27 mouse cellular contexts compared by ENCODE assay signal in genomic region chr3:92638653-92638991, GRCm38 (mm10). TPM values are rescaled to one million over a fixed set of nuclear protein-coding genes. Genes with fewer than 3 reads are reported as not detected.
A peak's percentile ranks its signal among the peaks of the same experiment; 100 is the strongest.
DNase-seq lines count a peak whose midpoint lies in the region; ATAC-seq and TF ChIP-seq lines count a peak whose summit lies in the region.
"Had no signal": no experiment of that assay in that cellular context is flagged by ENCODE, and none has a peak within 500 bp of the region (broad histone marks: within the 10 kb centered on the region; RNA-seq: fewer than 3 reads in every experiment).

No protein-coding gene starts in this region.

- H3K4me3 ChIP-seq in forebrain, embryonic 11.5 days (ENCODE audit: low read depth, low read length): no peak overlapping the region
- no peak overlapping the region for H3K4me3 ChIP-seq in forebrain, embryonic 16.5 days (replicated peaks; ENCODE audit: low read length)
- no peak overlapping the region for H3K4me3 ChIP-seq in kidney, postnatal 0 days (replicated peaks; ENCODE audit: low read depth, low read length)
- H3K4me3 ChIP-seq: embryonic facial prominence, embryonic 15.5 days; erythroblast, embryonic 14.5 days; forebrain, embryonic 10.5 days; gastrocnemius, adult 2 months; hindbrain, embryonic 13.5 days had no signal

- H3K9me3 ChIP-seq in forebrain, embryonic 11.5 days (ENCODE audit: control insufficient read depth, low read length): no peaks in the 10 kb centered on the region
- no peaks in the 10 kb centered on the region for H3K9me3 ChIP-seq in forebrain, embryonic 16.5 days (ENCODE audit: control insufficient read depth, low read length)
- no peaks in the 10 kb centered on the region for H3K9me3 ChIP-seq in kidney, postnatal 0 days (replicated peaks; ENCODE audit: low read length)
- H3K9me3 ChIP-seq: embryonic facial prominence, embryonic 15.5 days; forebrain, embryonic 10.5 days; hindbrain, embryonic 13.5 days had no signal

- no peak overlapping the region for H3K4me2 ChIP-seq in forebrain, embryonic 11.5 days (ENCODE audit: low read depth, low read length, severe bottlenecking)
- no peak overlapping the region for H3K4me2 ChIP-seq in forebrain, embryonic 16.5 days (ENCODE audit: low read length)
- no peak overlapping the region for H3K4me2 ChIP-seq in kidney, postnatal 0 days (ENCODE audit: low read length)
- H3K4me2 ChIP-seq: embryonic facial prominence, embryonic 15.5 days; hindbrain, embryonic 13.5 days had no signal

- TF ChIP-seq POLR2A in brain, embryonic 14.5 days (IDR thresholded peaks at IDR 0.05; ENCODE audit: borderline replicate concordance, extremely low read depth, insufficient read depth, insufficient read length, poor library complexity, severe bottlenecking): no peak

- no peak for TF ChIP-seq CTCF in kidney, postnatal 0 days (IDR thresholded peaks at IDR 0.05; ENCODE audit: low read depth)
- no peak for TF ChIP-seq CTCF in brain, embryonic 14.5 days (IDR thresholded peaks at IDR 0.05; ENCODE audit: borderline replicate concordance, extremely low read depth, insufficient read depth, insufficient read length)

- no peaks in the 10 kb centered on the region for H3K27me3 ChIP-seq in forebrain, embryonic 11.5 days (ENCODE audit: control insufficient read depth, insufficient read depth, low read length)
- H3K27me3 ChIP-seq in forebrain, embryonic 16.5 days (replicated peaks; ENCODE audit: control insufficient read depth, insufficient read depth, low read length): no peaks in the 10 kb centered on the region
- H3K27me3 ChIP-seq in kidney, postnatal 0 days (ENCODE audit: insufficient read depth, low read length): no peaks in the 10 kb centered on the region
- H3K27me3 ChIP-seq: embryonic facial prominence, embryonic 15.5 days; hindbrain, embryonic 13.5 days had no signal

- H3K9ac ChIP-seq in forebrain, embryonic 11.5 days (ENCODE audit: low read length): no peak overlapping the region
- no peak overlapping the region for H3K9ac ChIP-seq in forebrain, embryonic 16.5 days (replicated peaks; ENCODE audit: low read depth, low read length)
- H3K9ac ChIP-seq in kidney, postnatal 0 days (ENCODE audit: low read depth, low read length): no peak overlapping the region
- H3K9ac ChIP-seq: embryonic facial prominence, embryonic 15.5 days; hindbrain, embryonic 13.5 days had no signal

- peak; percentile 22; the same call in 1 of the 2 replicates for ATAC-seq in forebrain, embryonic 11.5 days (replicated peaks; ENCODE audit: low FRiP score)
- no peak for ATAC-seq in forebrain, embryonic 16.5 days
- peak; percentile 78 for ATAC-seq in kidney, postnatal 0 days (replicated peaks; ENCODE audit: low FRiP score, low read depth)
- ATAC-seq: CD4-positive, CD25-positive, alpha-beta regulatory T cell, adult 4 months had no signal

- intact Hi-C loops in gastrocnemius, postnatal 14 days (cut with DNase I; ENCODE audit: low total_unique reads): no loop called here

- H3K36me3 ChIP-seq in forebrain, embryonic 11.5 days (ENCODE audit: control insufficient read depth, insufficient read depth, low read length): no peaks in the 10 kb centered on the region
- H3K36me3 ChIP-seq in forebrain, embryonic 16.5 days (ENCODE audit: control insufficient read depth, insufficient read depth): no peaks in the 10 kb centered on the region
- H3K36me3 ChIP-seq in kidney, postnatal 0 days (ENCODE audit: insufficient read depth, low read length): no peaks in the 10 kb centered on the region
- H3K36me3 ChIP-seq: embryonic facial prominence, embryonic 15.5 days; forebrain, embryonic 10.5 days; G1E; hindbrain, embryonic 13.5 days had no signal

- no peak for DNase-seq in forebrain, embryonic 11.5 days (ENCODE audit: low spot score)
- DNase-seq in kidney, postnatal 0 days (ENCODE audit: low spot score): no peak
- no peak for DNase-seq in kidney, postnatal 14 days
- DNase-seq in brain, embryonic 14.5 days (ENCODE audit: low read depth): peak; percentile 1
- DNase-seq in yolk sac, embryonic 10.5 days (ENCODE audit: low spot score): peak; percentile 11
- no peak for DNase-seq in gastrocnemius, postnatal 14 days
- DNase-seq: adrenal gland, adult 8-10 months; adrenal gland, postnatal 36 days; B cell, adult 2 months; cerebellum, adult 11 months; cerebellum, adult 8-10 months; embryo, embryonic 11 days; gastrocnemius, adult 2 months; gastrocnemius, postnatal 36 days; heart, adult 11 months; heart, postnatal 10 days; heart, postnatal 4 days had no signal

- H3K4me1 ChIP-seq in forebrain, embryonic 11.5 days (replicated peaks; ENCODE audit: control insufficient read depth, insufficient read depth, low read length): peaks cover 3% of the 10 kb centered on the region; the same call in 1 of the 2 replicates
- H3K4me1 ChIP-seq in forebrain, embryonic 16.5 days (replicated peaks; ENCODE audit: control insufficient read depth, insufficient read depth, low read length): 0 out of 2 replicates have a peak, but pooled peaks cover 4% of the 10 kb centered on the region
- no peaks in the 10 kb centered on the region for H3K4me1 ChIP-seq in kidney, postnatal 0 days (replicated peaks; ENCODE audit: insufficient read depth, low read length)
- H3K4me1 ChIP-seq: embryonic facial prominence, embryonic 15.5 days; forebrain, embryonic 10.5 days; hindbrain, embryonic 13.5 days had no signal

- no peak overlapping the region for H3K27ac ChIP-seq in forebrain, embryonic 11.5 days (ENCODE audit: low read depth, low read length)
- no peak overlapping the region for H3K27ac ChIP-seq in forebrain, embryonic 16.5 days (ENCODE audit: low read length)
- H3K27ac ChIP-seq in kidney, postnatal 0 days: no peak overlapping the region
- H3K27ac ChIP-seq: embryonic facial prominence, embryonic 15.5 days; forebrain, embryonic 10.5 days; gastrocnemius, adult 2 months; hindbrain, embryonic 13.5 days had no signal

- 76% methylated on average over 3 of the region's 3 CpGs for WGBS in forebrain, embryonic 11.5 days
- 37% methylated on average over 3 of the region's 3 CpGs for WGBS in forebrain, embryonic 16.5 days
- 62% methylated on average over 3 of the region's 3 CpGs for WGBS in kidney, postnatal 0 days

RNA-seq across cellular contexts. Expression of gene Lce1a1, which starts 9.5 kb away (rescaled TPM):
- not detected in 2 replicates for polyA plus RNA-seq in forebrain, embryonic 11.5 days (2014; fragmentation: Nextera tagmentation; extraction: Ambion mirVana)
- not detected in 2 replicates for polyA plus RNA-seq in forebrain, embryonic 16.5 days (2015; fragmentation: Nextera tagmentation; extraction: Ambion mirVana)
- not detected in 2 replicates for polyA plus RNA-seq in kidney, postnatal 0 days (2015; fragmentation: Nextera tagmentation; extraction: Ambion mirVana)
- polyA plus RNA-seq in brain, embryonic 14.5 days (2012; rRNA removed): not detected in 2 replicates
- not detected for total RNA-seq in gastrocnemius, postnatal 14 days (2021)
- total RNA-seq: adrenal gland, adult 8-10 months; adrenal gland, postnatal 36 days; common myeloid progenitor, adult 5-6 weeks; G1E; gastrocnemius, adult 2 months; gastrocnemius, postnatal 36 days; heart, postnatal 10 days; heart, postnatal 4 days had no signal
- polyA plus RNA-seq: CD4-positive, CD25-positive, alpha-beta regulatory T cell, adult 4 months; embryonic facial prominence, embryonic 11.5 days; erythroblast, embryonic 14.5 days; forebrain, embryonic 10.5 days; G1E; heart, embryonic 14.5 days; hindbrain, embryonic 13.5 days had no signal

RNA-seq across cellular contexts. Expression of gene Lce6a, which starts 17.2 kb away (rescaled TPM):
- polyA plus RNA-seq in forebrain, embryonic 11.5 days (2014; fragmentation: Nextera tagmentation; extraction: Ambion mirVana): not detected in 2 replicates
- not detected in 2 replicates for polyA plus RNA-seq in forebrain, embryonic 16.5 days (2015; fragmentation: Nextera tagmentation; extraction: Ambion mirVana)
- polyA plus RNA-seq in kidney, postnatal 0 days (2015; fragmentation: Nextera tagmentation; extraction: Ambion mirVana): not detected in 2 replicates
- not detected in 2 replicates for polyA plus RNA-seq in brain, embryonic 14.5 days (2012; rRNA removed)
- not detected for total RNA-seq in gastrocnemius, postnatal 14 days (2021)
- total RNA-seq: adrenal gland, adult 8-10 months; adrenal gland, postnatal 36 days; common myeloid progenitor, adult 5-6 weeks; G1E; gastrocnemius, adult 2 months; gastrocnemius, postnatal 36 days; heart, postnatal 10 days; heart, postnatal 4 days had no signal
- polyA plus RNA-seq: CD4-positive, CD25-positive, alpha-beta regulatory T cell, adult 4 months; embryonic facial prominence, embryonic 11.5 days; erythroblast, embryonic 14.5 days; forebrain, embryonic 10.5 days; G1E; heart, embryonic 14.5 days; hindbrain, embryonic 13.5 days had no signal

RNA-seq across cellular contexts. Expression of gene Lce1b, which starts 18.1 kb away (rescaled TPM):
- not detected in 2 replicates for polyA plus RNA-seq in forebrain, embryonic 11.5 days (2014; fragmentation: Nextera tagmentation; extraction: Ambion mirVana)
- not detected in 2 replicates for polyA plus RNA-seq in forebrain, embryonic 16.5 days (2015; fragmentation: Nextera tagmentation; extraction: Ambion mirVana)
- not detected in 2 replicates for polyA plus RNA-seq in kidney, postnatal 0 days (2015; fragmentation: Nextera tagmentation; extraction: Ambion mirVana)
- polyA plus RNA-seq in brain, embryonic 14.5 days (2012; rRNA removed): not detected in 2 replicates
- not detected for total RNA-seq in gastrocnemius, postnatal 14 days (2021)
- total RNA-seq: adrenal gland, adult 8-10 months; adrenal gland, postnatal 36 days; common myeloid progenitor, adult 5-6 weeks; G1E; gastrocnemius, adult 2 months; gastrocnemius, postnatal 36 days; heart, postnatal 10 days; heart, postnatal 4 days had no signal
- polyA plus RNA-seq: CD4-positive, CD25-positive, alpha-beta regulatory T cell, adult 4 months; embryonic facial prominence, embryonic 11.5 days; erythroblast, embryonic 14.5 days; forebrain, embryonic 10.5 days; G1E; heart, embryonic 14.5 days; hindbrain, embryonic 13.5 days had no signal

RNA-seq across cellular contexts. Expression of gene 2210017I01Rik, which starts 31.3 kb away (rescaled TPM):
- polyA plus RNA-seq in forebrain, embryonic 11.5 days (2014; fragmentation: Nextera tagmentation; extraction: Ambion mirVana): not detected in 2 replicates
- not detected in 2 replicates for polyA plus RNA-seq in forebrain, embryonic 16.5 days (2015; fragmentation: Nextera tagmentation; extraction: Ambion mirVana)
- not detected in 2 replicates for polyA plus RNA-seq in kidney, postnatal 0 days (2015; fragmentation: Nextera tagmentation; extraction: Ambion mirVana)
- not detected in 2 replicates for polyA plus RNA-seq in brain, embryonic 14.5 days (2012; rRNA removed)
- total RNA-seq in gastrocnemius, postnatal 14 days (2021): not detected
- total RNA-seq: adrenal gland, adult 8-10 months; adrenal gland, postnatal 36 days; common myeloid progenitor, adult 5-6 weeks; G1E; gastrocnemius, adult 2 months; gastrocnemius, postnatal 36 days; heart, postnatal 10 days; heart, postnatal 4 days had no signal
- polyA plus RNA-seq: CD4-positive, CD25-positive, alpha-beta regulatory T cell, adult 4 months; embryonic facial prominence, embryonic 11.5 days; erythroblast, embryonic 14.5 days; forebrain, embryonic 10.5 days; G1E; heart, embryonic 14.5 days; hindbrain, embryonic 13.5 days had no signal

RNA-seq across cellular contexts. Expression of gene Lce1a2, which starts 31.5 kb away (rescaled TPM):
- polyA plus RNA-seq in forebrain, embryonic 11.5 days (2014; fragmentation: Nextera tagmentation; extraction: Ambion mirVana): not detected in 2 replicates
- not detected in 2 replicates for polyA plus RNA-seq in forebrain, embryonic 16.5 days (2015; fragmentation: Nextera tagmentation; extraction: Ambion mirVana)
- polyA plus RNA-seq in kidney, postnatal 0 days (2015; fragmentation: Nextera tagmentation; extraction: Ambion mirVana): not detected in 2 replicates
- polyA plus RNA-seq in brain, embryonic 14.5 days (2012; rRNA removed): not detected in 2 replicates
- not detected for total RNA-seq in gastrocnemius, postnatal 14 days (2021)
- total RNA-seq: adrenal gland, adult 8-10 months; adrenal gland, postnatal 36 days; common myeloid progenitor, adult 5-6 weeks; G1E; gastrocnemius, adult 2 months; gastrocnemius, postnatal 36 days; heart, postnatal 10 days; heart, postnatal 4 days had no signal
- polyA plus RNA-seq: CD4-positive, CD25-positive, alpha-beta regulatory T cell, adult 4 months; embryonic facial prominence, embryonic 11.5 days; erythroblast, embryonic 14.5 days; forebrain, embryonic 10.5 days; G1E; heart, embryonic 14.5 days; hindbrain, embryonic 13.5 days had no signal

Comparison
In these comparisons a context has a peak if more than half of its experiments do, and no peak if none do; other contexts are left out.
1. DNase-seq: peak in brain, embryonic 14.5 days (single experiment) and yolk sac, embryonic 10.5 days (single experiment); none in forebrain, embryonic 11.5 days (single experiment), kidney, postnatal 0 days (single experiment), kidney, postnatal 14 days (single experiment) and gastrocnemius, postnatal 14 days (single experiment).